Mouse (Mus musculus) cortical plate, adult 2 months (tissue): Measurements from ENCODE around the gene Cxcl14. TPM values are rescaled to one million over a fixed set of nuclear protein-coding genes. Genes with fewer than 3 reads are reported as not detected.

Source experiments
- H3K27ac ChIP-seq: fragments of 200-500 bp; 2 replicates; pipeline ENCODE4 v1.5.1; 2012; ENCODE audit warnings: low read length, control low read depth, inconsistent platforms; ENCODE audit not compliant: insufficient read depth
- H3K4me1 ChIP-seq: fragments of 200-500 bp; 2 replicates; pipeline ENCODE4 v1.6.1; 2011; ENCODE audit warnings: low read length; ENCODE audit not compliant: control insufficient read depth, insufficient read depth
- H3K4me3 ChIP-seq: fragments of 200-500 bp; 2 replicates; pipeline ENCODE4 v1.5.1; 2011; ENCODE audit warnings: mild to moderate bottlenecking, low read length, control low read depth; ENCODE audit not compliant: insufficient read depth
- CTCF ChIP-seq: fragments of 200-500 bp; IDR thresholded peaks from 2 replicates; pipeline ENCODE4 v1.5.1; 2011; ENCODE audit warnings: mild to moderate bottlenecking, control low read depth, low read length; ENCODE audit not compliant: insufficient read depth; ENCODE audit errors: extremely low read depth
- POLR2A ChIP-seq: fragments of 200-500 bp; IDR thresholded peaks from 2 replicates; pipeline ENCODE4 v1.6.1; 2011; ENCODE audit warnings: mild to moderate bottlenecking, low read length, control low read depth; ENCODE audit not compliant: insufficient read depth; ENCODE audit errors: extremely low read depth
- polyA plus RNA-seq: library from polyadenylated mRNA; depleted of rRNA; stranded (reverse); fragments of >200 nt; gene quantifications from 2 replicates; pipeline ENCODE4 v1.2.3, GENCODE M21; 2012

Cxcl14 gene
- polyA plus RNA-seq, 1 experiment = 155 TPM

DNA sequence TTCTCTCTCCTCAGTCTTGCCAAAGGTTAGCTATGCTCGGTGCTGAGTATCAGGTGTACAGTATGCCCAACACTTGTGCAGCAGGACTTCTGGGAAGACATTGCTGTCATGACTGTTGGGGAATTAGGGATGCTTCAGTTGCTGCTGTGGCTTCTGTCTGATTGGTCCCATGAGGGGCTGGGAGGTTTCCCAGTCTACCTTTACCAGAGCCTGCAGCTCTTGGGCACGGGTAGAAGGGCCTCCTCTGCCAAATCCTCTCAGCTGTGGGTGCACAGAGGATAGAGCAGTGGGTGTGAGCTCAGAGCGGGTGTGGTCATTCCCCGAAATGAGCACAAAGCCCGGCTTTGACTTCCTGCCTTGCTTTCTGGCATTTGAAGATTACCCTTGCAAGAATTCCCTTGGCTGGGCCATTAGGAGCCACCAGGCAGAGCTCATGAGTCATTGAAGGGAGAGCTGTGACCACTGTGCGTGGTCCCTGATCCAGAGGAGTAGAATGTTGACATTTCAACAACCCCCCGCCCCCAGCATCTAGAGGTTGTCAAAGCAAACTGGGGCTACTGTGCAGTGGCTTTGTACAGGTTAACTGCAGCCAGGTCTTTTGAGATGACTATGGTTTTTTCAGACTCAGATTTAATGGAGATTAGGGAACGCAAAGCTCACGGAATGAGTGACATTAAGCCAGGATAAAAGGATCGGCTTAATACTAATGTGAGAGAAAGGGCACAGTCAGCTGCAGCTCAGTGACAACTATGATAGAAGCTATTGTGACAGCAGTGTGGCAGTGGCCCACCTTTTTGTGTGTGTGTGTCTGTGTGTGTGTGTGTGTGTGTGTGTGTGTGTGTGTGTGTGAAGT lies 34.5 kb upstream of the Cxcl14 start:
- H3K4me3 ChIP-seq = no peak overlapping the region
- TF ChIP-seq POLR2A (no peak), CTCF (no peak)
- H3K4me1 ChIP-seq = no peaks in the 10 kb centered on the region
- H3K27ac ChIP-seq = no peak overlapping the region

DNA sequence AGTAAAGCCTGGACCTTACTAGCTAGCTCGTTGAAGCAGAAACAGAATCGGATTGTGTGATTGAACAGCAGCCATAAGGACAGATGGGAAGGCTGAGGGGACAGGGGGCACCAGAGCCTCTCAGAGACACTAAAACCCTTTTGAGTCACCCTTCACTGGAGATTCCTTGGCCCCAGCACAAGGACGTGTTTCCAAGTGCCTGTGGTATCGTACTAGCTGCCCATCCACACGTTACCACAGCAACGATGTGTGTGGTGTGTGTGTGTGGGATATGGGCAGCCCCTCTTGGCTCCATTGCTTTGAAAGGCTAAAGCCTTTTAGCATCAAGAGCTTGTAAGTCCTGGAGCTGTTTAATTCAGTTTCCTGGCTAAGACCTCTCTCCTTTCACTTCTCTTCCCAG lies 33.4 kb upstream of the Cxcl14 start:
- H3K27ac ChIP-seq = no peak overlapping the region
- TF ChIP-seq CTCF (no peak), POLR2A (no peak)

GRCm38 (mm10) chr13:56329165-56329564 lies 32.8 kb upstream of the Cxcl14 start:
- Histone ChIP-seq H3K4me3 (no peak overlapping the region), H3K4me1 (no peaks in the 10 kb centered on the region), H3K27ac (no peak overlapping the region)
- TF ChIP-seq POLR2A = no peak

More for the DNA sequence above, 33.4 kb upstream of the Cxcl14 start:
- Histone ChIP-seq H3K4me1 (no peaks in the 10 kb centered on the region), H3K4me3 (no peak overlapping the region)

GRCm38 (mm10) chr13:56327779-56328178 lies 31.4 kb upstream of the Cxcl14 start:
- Histone ChIP-seq H3K27ac (no peak overlapping the region), H3K4me3 (no peak overlapping the region), H3K4me1 (no peaks in the 10 kb centered on the region)
- no peak for TF ChIP-seq POLR2A
- peak; percentile 29 for TF ChIP-seq CTCF

DNA sequence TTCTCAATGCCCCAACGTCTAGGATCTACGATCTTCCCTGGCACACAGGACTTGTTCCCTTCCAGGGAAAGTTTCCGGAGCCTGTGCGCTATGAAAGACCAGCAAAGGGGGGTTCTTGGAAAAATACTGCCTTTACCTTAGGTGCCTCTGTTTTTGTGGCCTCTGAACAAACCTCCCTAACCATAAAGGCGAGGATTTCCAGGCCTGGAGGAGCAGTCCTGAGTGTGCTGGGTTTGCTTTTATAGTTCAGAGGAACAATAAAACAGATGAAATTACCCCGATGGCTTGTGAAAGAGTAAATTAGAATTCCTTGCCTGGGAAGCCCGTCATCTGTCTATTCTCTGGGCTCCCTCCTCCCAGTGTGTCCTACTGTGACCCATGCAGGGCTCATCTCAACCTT lies 25.3 kb upstream of the Cxcl14 start:
- no peak overlapping the region for H3K27ac ChIP-seq
- no peak overlapping the region for H3K4me3 ChIP-seq
- TF ChIP-seq CTCF (no peak), POLR2A (no peak)
- H3K4me1 ChIP-seq = peaks cover 4% of the 10 kb centered on the region

DNA sequence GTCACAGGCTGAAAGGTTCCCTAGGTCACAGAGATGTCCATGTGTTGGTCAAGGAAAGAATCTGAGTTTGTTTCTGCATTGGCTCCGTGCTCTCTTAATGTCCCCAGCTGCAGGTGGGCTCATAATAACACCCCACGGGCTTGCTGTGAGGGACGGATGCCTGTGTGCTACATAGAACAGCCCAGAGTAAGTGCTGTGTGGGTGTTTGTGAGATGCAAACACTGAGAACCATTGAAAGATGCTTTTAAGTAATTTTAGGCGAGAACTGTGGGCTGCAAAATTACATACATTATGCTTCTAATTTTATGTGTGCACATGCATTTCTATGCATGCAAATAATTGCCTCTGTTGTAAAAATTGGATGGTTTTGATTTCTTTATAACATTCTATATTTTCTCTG lies 20.6 kb upstream of the Cxcl14 start:
- no peak overlapping the region for H3K27ac ChIP-seq
- TF ChIP-seq POLR2A (no peak), CTCF (no peak)
- H3K4me3 ChIP-seq = no peak overlapping the region
- peaks cover 6% of the 10 kb centered on the region for H3K4me1 ChIP-seq

DNA sequence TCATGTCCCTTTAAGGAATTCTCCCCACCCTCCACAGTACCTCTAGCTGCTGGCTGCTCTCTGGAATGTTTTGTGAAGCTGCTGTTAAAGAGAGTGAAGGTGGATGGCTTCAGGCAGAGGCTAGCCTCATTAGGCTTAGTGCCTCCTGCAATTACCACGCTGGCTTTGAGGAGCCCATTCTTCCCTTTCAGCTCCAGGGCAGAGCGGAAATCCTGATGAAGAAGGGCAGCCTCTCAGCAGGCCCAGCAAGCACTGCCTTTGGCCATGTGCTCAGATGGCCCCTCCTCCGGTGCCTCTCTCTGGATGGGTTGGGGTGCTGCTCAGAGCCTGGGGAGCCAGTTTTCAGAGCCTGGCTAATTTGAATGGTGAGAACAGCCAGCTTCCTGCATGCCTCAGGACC lies 18.9 kb upstream of the Cxcl14 start:
- Histone ChIP-seq H3K4me3 (no peak overlapping the region), H3K27ac (no peak overlapping the region), H3K4me1 (peaks cover 6% of the 10 kb centered on the region)
- TF ChIP-seq CTCF = no peak
- no peak for TF ChIP-seq POLR2A

DNA sequence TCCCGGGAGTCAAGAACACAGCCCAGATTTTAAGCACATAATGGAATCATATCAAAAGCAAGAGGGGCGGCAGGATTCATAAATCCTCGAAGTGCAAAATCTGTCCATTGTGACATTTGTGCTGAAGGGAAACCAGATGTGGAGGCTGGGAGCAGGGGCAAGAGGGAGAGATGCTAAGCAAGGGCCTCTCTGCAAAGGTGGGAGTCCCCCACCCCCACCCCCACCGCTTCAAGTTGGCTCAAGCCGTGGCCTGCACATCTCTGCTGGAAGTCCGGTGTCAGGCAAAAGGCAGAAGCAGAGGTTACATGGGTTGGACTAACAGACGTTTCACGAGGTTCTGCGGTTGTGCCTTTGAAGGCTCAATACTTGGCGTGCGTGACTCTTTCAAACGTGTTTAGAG lies 8.7 kb upstream of the Cxcl14 start:
- Histone ChIP-seq H3K4me1 (no peaks in the 10 kb centered on the region), H3K4me3 (no peak overlapping the region), H3K27ac (no peak overlapping the region)
- TF ChIP-seq CTCF (no peak), POLR2A (no peak)

- TF ChIP-seq POLR2A (no peak), CTCF (no peak)
- Histone ChIP-seq H3K4me3 (no peak overlapping the region), H3K27ac (no peak overlapping the region), H3K4me1 (no peaks in the 10 kb centered on the region)
These were observed 8.1 kb upstream of the Cxcl14 start for GRCm38 (mm10) chr13:56304453-56304852.

GRCm38 (mm10) chr13:56299336-56299735 lies 3.0 kb upstream of the Cxcl14 start:
- Histone ChIP-seq H3K4me1 (no peaks in the 10 kb centered on the region), H3K4me3 (no peak overlapping the region), H3K27ac (no peak overlapping the region)
- TF ChIP-seq CTCF (no peak), POLR2A (no peak)
